Mouse (Mus musculus) right cerebral cortex, postnatal 4 days (tissue): ENCODE results near the gene Hyou1.
A peak's percentile ranks its signal among the peaks of the same experiment; 100 is the strongest.
"Not testable (repeated sequence)": the region's sequence is repeated elsewhere in the genome, so short reads cannot be mapped to it uniquely, and the experiment has no call there.

Experiments used
- DNase-seq: peaks from one replicate; pipeline ENCODE4 v3.0.0-alpha.2; 2022

The Hyou1 gene

GRCm38 (mm10) chr9:44352337-44352736 lies 27.0 kb upstream of the Hyou1 start:
- DNase-seq = no peak

DNA sequence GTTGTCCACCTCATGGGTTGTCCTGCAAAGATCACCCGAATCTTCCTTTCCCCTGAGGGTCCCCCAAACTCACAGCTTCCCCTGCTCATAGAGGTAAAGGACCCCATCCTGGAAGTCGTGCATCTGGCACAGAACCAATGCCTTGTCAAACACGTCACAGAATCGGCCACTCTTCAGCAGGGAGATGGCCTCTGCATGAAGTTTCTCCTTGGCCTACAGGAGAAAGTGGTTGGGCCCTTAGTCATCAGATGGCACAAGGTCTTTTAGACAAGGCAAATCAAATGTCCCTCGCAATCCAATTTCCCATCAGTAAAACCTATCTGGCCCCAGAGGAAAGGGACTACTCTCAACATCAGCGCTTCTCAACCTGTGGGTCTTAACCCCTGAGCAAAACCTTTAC lies 26.1 kb upstream of the Hyou1 start:
- no peak for DNase-seq

DNA sequence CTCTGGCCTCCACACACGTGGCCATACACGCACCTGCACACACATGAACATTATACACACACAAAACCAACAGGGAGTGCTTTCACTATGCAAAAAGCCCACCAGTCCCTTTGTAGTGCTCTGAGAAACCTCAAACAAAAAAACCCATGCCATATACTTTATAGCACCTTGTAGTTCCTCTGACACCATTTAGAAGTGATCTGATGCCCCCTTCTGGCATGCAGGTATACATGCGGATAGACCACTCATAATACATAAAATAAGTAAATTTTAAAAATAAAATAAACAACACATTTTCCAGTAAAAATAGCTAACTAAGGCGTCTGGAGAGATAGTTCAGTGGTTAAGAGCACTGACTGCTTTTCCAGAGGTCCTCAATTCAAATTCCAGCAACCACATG lies 22.1 kb upstream of the Hyou1 start:
- no peak for DNase-seq

- DNase-seq = peak; percentile 94
Observed at GRCm38 (mm10) chr9:44361190-44361917, 17.9 kb upstream of the Hyou1 start, which contains the start of gene Vps11. Gene Vps11 (minus strand): TSS chr9:44361670.

- DNase-seq = not testable (repeated sequence)
Observed at GRCm38 (mm10) chr9:44361931-44362330, 17.4 kb upstream of the Hyou1 start.

DNA sequence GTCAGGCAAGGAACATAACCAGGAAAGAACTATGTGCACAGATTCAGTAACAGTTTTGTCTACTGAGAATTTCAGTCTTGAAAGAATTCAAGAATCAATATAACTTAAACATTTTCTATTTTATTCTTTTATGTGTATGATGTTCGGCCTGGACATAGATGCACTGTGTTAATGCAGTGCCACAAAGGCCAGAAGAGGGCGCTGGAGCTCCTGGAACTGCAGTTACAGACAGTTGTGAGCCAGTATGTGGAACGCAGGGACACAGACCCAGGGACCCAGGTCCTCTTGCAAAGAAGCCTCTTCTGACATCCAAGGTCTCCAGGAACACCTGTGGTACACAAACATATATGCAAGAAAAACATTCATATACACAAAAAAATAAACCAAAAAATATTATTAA lies 14.8 kb upstream of the Hyou1 start:
- DNase-seq = peak; percentile 31

- DNase-seq = no peak
Observed at GRCm38 (mm10) chr9:44373386-44373785, 5.9 kb upstream of the Hyou1 start.

DNA sequence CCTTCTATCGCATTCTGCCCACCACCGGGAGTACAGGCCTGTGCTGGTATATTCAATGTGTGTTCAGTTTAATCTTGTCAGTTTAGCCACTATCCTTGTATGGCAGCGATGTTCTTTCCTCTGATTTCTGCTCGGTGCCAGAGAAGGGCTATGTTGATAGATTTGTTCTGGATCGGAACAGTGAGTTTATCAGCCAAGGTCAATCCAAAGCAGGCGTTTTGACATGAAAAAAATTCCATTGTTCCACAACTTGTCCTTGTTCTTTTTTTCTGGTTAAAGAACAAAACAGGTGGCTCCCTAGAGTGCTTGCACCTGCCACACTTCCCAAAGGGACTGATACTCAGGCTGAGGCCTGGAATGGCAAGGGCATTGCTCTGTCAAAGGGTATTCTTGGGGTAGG lies 3.1 kb upstream of the Hyou1 start:
- DNase-seq = no peak

DNA sequence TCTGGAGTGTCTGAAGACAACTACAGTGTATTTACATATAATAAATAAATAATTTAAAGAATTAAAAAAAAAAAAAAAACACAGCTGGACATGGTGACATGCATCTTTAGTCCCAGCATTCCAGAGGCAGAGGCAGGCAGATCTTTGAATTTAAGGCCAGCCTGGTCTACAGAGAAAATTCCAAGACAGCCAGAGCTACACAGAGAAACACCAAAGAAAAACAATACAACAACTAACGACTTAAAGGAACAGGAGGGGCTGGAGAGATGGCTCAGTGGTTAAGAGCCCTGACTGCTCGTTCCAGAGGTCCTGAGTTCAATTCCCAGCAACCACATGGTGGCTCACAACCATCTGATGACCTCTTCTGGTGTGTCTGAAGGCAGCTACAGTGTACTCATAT lies 2.0 kb upstream of the Hyou1 start:
- DNase-seq = not testable (repeated sequence)

- no peak for DNase-seq
Observed at GRCm38 (mm10) chr9:44378153-44378730, 1.0 kb upstream of the Hyou1 start.

- DNase-seq = no peak
Observed at GRCm38 (mm10) chr9:44379862-44380261, 572 bp downstream of the Hyou1 start.

DNA sequence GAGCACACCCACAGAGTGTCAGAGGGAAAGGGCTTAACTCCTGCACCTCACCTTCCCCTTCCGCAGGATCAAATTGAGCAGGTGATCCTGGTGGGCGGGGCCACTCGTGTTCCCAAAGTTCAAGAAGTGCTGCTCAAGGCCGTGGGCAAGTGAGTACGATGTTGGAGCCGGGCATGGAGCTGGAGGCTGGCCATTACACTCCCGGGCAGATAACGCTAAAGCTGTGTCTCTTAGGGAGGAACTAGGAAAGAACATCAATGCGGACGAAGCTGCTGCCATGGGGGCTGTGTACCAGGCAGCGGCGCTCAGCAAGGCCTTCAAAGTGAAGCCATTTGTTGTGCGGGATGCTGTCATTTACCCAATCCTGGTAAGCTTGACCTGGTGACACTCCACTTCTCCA lies 5.3 kb downstream of the Hyou1 start:
- no peak for DNase-seq

- DNase-seq = no peak
Observed at GRCm38 (mm10) chr9:44387221-44387620, 7.9 kb downstream of the Hyou1 start.

DNA sequence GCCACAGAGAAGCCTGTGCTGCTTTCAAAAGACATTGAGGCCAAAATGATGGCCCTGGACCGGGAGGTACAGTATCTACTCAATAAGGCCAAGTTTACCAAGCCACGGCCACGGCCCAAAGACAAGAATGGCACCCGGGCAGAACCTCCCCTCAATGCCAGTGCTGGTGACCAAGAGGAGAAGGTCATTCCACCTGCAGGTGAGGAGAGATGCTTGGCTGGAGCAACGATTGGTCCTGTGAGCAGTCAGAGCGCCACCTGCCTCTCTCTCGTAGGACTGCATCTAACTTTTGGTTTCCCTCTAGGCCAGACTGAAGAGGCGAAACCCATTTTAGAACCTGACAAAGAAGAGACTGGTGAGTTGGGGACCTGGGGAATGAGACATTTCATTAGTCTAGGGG lies 10.0 kb downstream of the Hyou1 start:
- DNase-seq = peak; percentile 49

DNA sequence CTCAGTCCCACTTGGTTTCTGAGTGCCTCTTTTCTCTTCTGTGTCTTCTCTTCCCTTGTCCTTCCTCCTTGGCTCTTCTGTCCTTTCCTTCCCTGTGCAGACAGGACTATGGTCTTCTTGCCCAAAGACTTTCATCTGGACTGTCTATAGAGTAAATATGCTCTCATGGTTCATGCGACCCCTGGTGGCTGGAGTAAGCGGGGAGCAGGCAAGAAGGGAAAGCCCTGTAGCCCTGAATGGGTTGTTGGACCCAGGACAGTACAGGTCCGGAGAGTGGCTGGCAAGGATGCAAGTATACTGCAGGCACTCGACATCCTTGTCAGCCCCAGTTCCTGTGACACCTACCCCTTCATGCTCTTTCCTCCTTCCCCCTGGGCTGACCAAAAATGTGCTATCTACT lies 12.2 kb downstream of the Hyou1 start:
- DNase-seq = peak; percentile 82

GRCm38 (mm10) chr9:44396684-44397411 lies 17.6 kb downstream of the Hyou1 start, which contains the start of gene Slc37a4:
Gene Slc37a4 (plus strand): TSS chr9:44396852.
- DNase-seq = peak; percentile 81

DNA sequence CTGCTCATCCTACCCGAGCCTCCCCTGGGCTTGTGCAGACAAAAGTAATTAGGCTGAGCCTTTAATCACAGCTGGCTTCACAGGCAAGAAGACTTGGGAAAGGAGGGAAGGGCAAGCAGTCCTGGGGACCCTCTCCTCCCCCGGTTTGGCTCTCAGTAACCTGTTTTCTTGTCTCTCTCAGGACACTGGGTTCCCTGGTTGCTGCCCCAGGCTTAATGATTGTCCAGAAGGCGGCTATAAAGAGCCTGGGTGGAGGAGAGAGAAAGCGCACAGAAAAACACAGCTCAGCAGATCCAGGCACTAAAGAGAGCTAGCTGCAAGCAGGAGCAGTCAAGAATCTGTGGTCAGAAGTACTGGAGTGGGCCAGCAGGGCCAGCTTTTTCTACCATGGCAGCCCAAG lies 18.8 kb downstream of the Hyou1 start:
- DNase-seq = no peak

DNA sequence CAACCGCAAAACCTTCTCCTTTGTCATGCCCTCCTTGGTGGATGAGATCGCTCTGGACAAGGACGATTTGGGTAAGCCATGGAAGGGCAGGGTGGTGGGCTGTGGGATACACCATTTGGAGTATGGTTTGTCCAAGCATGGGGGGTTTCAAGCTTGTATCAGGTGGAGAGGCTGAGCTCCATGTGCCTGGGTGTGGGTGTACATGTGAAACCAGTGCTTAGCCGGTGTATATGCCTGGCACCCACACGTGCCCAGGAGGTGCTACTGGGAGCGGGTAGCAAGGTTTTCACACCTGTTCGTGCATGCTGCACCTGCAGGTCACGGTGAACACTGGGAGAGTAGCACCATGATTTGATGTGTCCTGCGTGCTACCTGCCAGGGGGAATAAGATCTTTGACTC lies 19.3 kb downstream of the Hyou1 start:
- no peak for DNase-seq

- no peak for DNase-seq
Observed at GRCm38 (mm10) chr9:44399114-44399794, 20.0 kb downstream of the Hyou1 start.

GRCm38 (mm10) chr9:44399795-44400114 lies 20.5 kb downstream of the Hyou1 start:
- DNase-seq = no peak

DNA sequence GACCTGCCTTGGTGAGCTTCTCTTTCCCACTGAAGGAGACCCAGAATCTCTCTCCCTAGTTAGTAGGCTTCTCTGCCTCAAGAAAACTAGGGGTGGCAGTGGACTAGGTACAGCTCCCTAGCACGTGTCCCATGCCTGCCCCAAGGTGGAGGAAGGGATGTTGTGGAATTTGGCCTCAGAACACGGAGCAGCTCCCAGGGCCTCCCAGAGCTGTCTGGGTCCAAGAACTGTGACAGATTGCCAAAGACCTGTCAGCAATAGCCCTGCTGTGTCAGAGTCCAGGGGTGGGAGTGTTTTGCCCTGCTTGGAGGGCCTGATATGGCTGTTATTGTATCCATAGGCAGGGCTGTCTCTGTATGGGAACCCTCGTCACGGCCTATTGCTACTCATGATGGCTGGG lies 21.8 kb downstream of the Hyou1 start:
- DNase-seq = no peak

- no peak for DNase-seq
Observed at GRCm38 (mm10) chr9:44405011-44405410, 25.7 kb downstream of the Hyou1 start.

DNA sequence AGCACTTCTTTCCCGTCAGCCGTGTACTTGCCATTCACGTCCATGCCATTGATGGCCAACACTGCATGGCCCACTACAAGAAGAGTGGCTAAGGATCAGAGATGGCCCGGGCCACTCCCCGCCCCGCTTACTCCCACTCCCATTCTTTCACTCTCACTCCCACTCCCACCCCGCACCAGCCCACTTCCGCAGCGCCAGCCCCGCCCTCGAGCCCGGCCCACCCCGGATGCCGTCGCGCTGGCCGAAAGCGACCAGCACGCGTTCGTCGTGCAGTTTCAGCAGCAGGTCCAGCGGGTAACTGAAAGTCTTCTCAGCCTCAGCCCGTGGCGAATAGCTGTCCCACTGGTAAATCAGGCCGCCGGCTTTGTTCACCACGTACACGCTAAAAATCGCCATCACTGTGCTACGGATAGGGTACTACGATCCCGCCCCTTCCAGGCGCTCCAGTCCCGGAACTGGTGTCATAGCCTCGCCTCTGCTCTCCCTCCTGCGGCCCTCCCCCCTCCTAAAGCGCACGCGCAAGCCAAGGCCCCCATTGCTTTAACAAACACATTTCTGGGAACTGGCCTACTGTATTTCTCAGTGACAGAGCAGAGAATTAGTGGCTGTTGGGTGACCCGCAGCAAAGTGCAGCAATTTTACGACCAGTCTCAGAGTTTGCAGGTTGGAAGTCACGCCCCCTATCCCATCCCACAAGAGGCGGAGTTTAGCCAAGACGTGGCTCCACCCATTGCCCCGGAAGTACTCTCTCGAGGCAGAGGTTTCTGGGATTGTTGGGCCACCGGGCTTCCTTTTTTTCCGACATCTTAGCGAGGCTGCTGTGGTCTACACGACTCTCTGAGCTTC lies 27.8 kb downstream of the Hyou1 start, which contains the start of the genes Rps25 and Trappc4:
Gene Rps25 (plus strand): TSS at position 234 of the 846 bp plus-strand sequence.
Gene Trappc4 (minus strand): TSS at position 695 of the 846 bp plus-strand sequence.
- peak; percentile 83 for DNase-seq
